Mouse (Mus musculus): ENCODE measurements around the gene Foxl1.
"Not testable (repeated sequence)": the region's sequence is repeated elsewhere in the genome, so short reads cannot be mapped to it uniquely, and the experiment has no call there.

Gene Foxl1

GRCm38 (mm10) chr8:121126191-121126590, 1.5 kb upstream of the Foxl1 start:
- DNase-seq: no peak

DNA sequence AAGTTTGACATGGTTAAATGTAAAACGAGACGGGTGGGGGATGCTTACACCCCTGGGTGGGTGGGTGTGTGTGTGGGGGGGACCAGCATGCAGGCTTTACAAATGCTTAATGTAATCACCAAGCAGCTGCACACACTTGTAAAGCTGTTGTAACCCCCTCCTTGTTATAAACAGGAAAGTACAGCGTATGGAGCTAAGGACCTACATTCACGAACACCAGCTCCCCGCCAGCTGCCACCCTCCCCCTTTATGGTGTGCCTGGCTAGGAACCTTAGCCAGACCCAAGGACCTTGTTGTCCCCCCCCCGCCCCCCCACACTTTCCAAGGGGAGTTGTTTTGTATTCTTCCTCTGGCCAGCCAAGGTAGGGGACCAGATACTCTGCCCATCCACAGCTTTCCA, 1.0 kb upstream of the Foxl1 start:
- no peak for DNase-seq

- DNase-seq: peak; percentile 60
These were observed 444 bp upstream of the Foxl1 start for GRCm38 (mm10) chr8:121127291-121127701.

DNA sequence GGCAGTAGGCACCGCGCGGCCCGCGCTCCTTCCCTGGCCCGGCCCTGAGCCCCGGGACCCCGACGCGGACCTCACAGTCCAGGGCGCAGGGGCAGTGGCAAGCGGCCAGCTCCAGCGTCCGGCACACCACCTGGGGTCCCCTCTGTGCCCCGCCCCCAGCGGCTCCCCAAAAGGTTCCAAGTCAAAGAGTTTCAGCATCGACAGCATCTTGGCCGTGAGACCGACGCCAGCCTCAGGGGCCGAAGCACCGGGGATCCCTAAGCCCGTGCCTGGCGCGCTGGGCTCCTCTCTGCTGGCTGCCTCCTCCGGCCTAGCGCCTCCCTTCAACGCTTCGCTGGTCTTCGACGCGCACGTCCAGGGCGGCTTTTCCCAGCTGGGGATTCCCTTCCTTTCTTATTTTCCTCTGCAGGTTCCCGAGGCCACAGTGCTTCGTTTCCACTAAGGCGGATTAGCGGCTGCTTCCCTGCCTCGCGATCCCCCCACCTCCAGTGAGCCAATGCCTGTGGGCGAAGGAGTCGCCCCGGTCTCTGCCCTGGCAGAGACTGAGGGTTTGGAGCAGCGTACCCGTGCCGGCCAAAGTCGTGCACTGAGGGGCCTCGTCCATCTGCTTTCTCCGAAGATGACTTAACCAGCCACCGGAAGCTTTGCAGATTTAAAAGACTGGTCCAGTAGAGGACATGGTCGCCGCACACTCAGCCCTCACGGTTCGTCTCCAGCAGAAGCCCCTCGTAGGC, 958 bp downstream of the Foxl1 start:
- DNase-seq: peak; percentile 56

DNA sequence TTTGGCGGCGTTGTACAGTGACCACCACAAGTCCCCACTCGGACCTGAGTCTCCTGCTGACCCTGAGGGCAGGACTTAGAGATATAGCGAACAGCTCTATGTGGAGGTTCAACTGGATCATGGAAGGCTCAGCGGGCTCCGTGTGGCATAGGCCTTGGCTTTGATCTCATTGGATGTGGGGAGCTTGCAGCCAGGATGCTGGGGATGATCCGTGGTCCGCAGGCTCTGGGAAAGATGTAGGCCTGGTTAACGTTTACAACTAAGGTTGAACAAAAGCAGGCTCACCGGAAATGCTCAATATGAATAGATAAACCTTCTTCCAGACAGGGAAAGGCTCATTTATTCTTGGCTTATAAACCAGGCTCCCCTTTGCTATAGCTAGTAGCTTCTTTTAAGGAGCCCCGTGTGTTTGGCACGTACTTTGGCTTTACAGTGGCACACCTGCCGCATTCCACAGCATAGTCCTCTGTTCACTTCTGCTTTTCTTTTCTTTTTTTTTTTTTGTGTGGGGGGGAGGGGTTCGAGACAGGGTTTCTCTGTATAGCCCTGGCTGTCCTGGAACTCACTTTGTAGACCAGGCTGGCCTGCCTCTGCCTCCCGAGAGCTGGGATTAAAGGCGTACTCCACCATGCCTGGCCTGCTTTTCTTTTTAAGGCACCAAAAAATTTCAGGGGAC, 1.7 kb downstream of the Foxl1 start:
- DNase-seq: no peak

DNA sequence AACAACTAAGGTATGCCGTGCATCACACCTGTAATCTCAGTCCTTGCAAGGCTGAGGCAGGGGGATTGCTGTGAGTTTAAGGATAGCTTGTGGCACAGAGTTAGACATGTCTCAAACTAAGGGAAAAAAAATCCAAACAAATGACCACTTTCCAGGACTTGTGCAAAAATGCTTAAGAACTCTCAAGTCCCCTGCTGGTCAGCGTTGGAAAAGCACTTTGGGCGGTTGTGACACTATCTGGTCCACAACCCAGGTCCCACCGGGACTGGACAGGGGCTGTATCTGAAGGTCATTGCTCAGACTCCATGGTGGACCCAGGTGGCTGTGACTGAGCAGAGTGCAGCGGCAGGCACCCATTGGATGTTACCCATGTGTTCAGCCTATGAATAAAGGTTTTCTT, 2.8 kb downstream of the Foxl1 start:
- DNase-seq: peak; percentile 76

GRCm38 (mm10) chr8:121132961-121133513, 5.3 kb downstream of the Foxl1 start:
- no peak for DNase-seq

GRCm38 (mm10) chr8:121134102-121134501, 6.4 kb downstream of the Foxl1 start:
- DNase-seq: no peak

- DNase-seq: peak; percentile 8
These were observed 6.8 kb downstream of the Foxl1 start for GRCm38 (mm10) chr8:121134512-121134911.

DNA sequence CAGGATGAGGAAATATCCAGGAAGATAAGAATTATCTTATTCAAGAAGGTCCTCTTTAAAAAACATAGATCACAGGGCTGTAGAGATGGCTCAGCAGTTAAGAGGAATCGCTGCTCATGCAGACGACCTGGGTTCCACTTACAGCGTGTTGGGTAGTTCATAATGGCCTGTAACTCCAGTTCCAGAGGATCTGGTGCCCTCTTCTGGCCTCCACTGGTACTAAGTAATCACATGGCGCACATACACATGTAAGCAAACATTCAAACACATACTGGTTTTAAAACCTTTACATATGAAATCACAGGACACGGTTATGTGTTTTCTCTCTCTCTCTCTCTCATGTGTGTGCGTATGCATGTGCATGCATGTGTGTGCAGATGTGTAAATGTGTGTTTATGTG, 9.1 kb downstream of the Foxl1 start:
- DNase-seq: no peak

- DNase-seq: not testable (repeated sequence)
These were observed 17.9 kb downstream of the Foxl1 start for GRCm38 (mm10) chr8:121145457-121146134.

DNA sequence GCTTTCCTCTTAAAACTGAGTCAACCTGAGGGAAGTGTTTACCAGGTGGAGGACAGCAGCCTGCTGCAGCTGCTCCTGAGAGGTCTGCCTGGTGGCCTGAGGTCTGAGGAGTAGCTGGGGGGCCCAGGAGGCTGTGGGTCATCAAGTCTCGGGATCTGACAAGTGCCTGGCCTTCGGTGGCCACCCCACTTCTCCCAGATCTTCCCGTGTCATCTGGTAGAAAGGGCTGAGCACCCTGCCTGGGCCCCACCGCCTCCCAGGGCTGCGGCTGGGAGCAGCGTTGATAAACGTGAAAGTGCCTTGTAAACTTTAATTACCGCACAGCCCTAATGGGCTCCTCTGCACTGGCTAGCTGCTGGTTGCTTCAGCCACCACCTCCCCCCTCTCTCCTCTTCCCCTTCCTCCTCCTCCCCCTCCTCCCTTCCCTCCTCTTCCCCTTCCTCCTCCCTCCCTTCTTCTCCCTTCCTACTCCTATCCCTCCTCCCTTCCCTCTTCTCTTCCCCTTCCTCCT, 20.9 kb downstream of the Foxl1 start:
- DNase-seq: no peak

DNA sequence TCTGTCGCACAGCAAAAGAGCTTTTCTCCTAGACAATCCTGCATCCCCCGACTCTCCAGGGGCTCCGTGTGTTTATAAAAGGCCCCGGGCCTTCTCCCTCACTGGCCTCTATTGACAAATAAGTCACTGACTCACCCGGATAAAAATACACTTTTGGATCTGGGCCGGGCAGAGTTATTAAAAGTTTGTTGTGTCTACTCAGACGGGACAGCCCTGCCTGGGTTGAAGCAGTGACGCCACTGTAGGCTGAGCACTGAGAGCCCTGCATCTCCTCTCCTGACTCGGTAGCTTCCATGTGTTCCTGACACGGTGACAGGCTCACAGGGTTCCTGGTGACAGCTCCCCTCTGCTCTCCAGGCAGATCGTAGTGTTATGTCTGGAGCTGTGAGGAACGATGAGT, 24.7 kb downstream of the Foxl1 start:
- DNase-seq: peak; percentile 61

- DNase-seq: no peak
These were observed 29.3 kb downstream of the Foxl1 start for GRCm38 (mm10) chr8:121156990-121157491.

DNA sequence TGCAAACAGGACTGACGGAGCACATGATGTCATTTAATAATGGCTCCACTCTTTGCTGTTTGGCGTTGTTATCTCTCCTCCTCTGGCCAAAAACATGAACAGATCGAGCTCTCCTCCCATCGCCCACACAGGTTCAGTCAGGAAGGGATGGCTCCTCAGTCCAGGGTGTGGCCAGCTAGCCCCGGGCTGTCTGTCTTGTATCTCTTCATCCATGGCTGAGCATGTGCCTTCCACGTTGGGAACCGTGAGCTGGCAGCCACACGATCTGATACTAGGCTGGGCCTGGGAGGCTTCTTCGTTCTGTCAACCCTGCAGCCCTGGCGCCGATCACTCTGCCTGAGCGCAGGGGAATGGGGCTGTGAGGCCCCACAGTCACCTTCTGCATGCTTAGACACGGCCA, 31.1 kb downstream of the Foxl1 start:
- DNase-seq: no peak

- no peak for DNase-seq
These were observed 33.7 kb downstream of the Foxl1 start for GRCm38 (mm10) chr8:121161437-121161836.

DNA sequence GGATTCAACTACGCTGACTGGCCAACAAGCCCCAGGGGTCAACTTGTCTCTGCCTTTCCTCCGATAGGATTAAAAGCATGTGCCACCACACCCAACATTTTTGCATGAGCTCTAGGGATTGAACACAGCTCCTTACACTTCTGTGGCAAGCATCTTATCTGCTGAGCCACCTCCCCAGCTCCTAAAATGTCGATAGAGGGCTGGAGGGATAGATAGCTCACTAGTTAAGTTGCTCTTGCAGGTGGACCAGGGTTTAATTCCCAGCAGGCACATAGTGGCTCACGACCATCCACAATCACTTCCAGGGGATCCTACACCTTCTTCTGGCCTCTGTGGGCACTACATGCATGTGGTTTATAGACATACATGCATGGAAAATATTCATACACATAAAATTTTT, 34.7 kb downstream of the Foxl1 start:
- no peak for DNase-seq

DNA sequence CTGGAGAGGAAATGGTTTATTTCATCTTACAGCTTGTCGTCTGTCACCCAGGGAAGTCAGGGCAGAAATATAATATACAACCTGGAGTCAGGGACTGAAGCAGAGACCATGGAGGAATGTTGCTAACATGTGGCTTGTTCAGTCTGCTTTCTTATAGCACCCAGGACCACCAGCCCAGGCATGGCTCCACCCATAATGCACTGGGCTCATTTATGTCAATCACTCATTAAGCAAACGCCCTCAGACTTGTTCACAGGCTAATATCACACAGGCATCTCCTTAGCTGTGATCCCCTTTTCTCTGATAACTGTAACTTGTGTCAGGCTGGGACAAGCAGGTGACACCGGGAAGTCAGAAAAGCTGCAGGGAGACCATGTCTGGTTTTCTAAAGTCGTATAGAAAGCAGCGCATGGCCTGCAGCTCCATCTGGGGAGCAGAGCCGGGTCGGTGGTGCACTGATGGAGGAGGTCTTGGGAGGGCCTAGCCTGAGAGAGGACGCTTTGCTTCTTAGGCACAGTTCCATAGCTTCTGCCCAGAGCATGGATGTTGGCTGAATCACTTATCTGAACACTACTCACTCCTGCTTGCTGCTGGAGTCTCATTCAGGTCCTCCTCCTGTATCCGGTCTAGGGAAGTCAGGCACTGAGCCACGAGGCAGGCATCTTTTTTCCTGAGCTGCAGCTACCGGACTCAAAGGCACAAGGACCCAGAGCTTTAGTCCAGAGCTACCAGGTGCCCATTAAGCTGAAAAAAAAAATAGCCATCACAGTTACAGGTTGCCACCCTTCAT, 35.4 kb downstream of the Foxl1 start:
- peak; percentile 55 for DNase-seq

DNA sequence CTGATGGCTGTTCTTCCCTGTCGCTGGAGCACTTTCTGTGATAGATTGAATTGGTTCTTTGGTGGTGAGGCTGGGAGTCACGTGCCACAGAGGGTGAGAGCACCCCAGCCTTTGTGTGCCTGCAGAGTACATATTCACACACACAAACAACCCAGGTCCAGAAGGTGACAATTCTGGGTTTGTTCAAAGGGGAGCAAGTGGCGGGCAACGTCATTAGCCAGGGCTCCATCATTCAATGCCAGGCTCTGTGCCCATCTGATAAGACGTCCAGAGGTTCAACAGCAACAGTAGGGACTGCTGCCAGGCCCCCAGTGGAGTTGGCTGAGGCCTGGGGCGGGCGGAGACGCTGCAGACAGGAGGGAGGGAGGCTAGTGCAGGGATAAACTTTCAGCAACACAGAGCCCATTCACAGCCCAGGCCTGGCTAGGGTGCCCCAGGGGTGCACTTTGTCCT, 36.3 kb downstream of the Foxl1 start:
- peak; percentile 70 for DNase-seq

GRCm38 (mm10) chr8:121168033-121168432, 40.3 kb downstream of the Foxl1 start:
- DNase-seq: no peak

GRCm38 (mm10) chr8:121170116-121170515, 42.4 kb downstream of the Foxl1 start:
- DNase-seq: peak; percentile 33

Data from kidney, postnatal 10 days (tissue).